Mouse (Mus musculus): ENCODE results near the gene Anxa3.

Gene Anxa3

GRCm38 (mm10) chr5:96847986-96848385, 54.8 kb downstream of the Anxa3 start:
- DNase-seq (ENCODE audit: low spot score) = no peak

- no peak for DNase-seq (ENCODE audit: low spot score)
Measured at GRCm38 (mm10) chr5:96848386-96848785, 55.2 kb downstream of the Anxa3 start.

GRCm38 (mm10) chr5:96849232-96849631, 56.1 kb downstream of the Anxa3 start:
- DNase-seq (ENCODE audit: low spot score) = no peak

- no peak for DNase-seq (ENCODE audit: low spot score)
Measured at GRCm38 (mm10) chr5:96853451-96853850, 60.3 kb downstream of the Anxa3 start.

- DNase-seq (ENCODE audit: low spot score) = no peak
Measured at GRCm38 (mm10) chr5:96854350-96854749, 61.2 kb downstream of the Anxa3 start.

- DNase-seq (ENCODE audit: low spot score) = no peak
Measured at GRCm38 (mm10) chr5:96859938-96860337, 66.8 kb downstream of the Anxa3 start.

- DNase-seq (ENCODE audit: low spot score) = no peak
Measured at GRCm38 (mm10) chr5:96867171-96867570, 74.0 kb downstream of the Anxa3 start.

- no peak for DNase-seq (ENCODE audit: low spot score)
Measured at GRCm38 (mm10) chr5:96868893-96869292, 75.8 kb downstream of the Anxa3 start.

- DNase-seq (ENCODE audit: low spot score) = no peak
Measured at GRCm38 (mm10) chr5:96870996-96871395, 77.9 kb downstream of the Anxa3 start.

GRCm38 (mm10) chr5:96878178-96878577, 85.0 kb downstream of the Anxa3 start:
- no peak for DNase-seq (ENCODE audit: low spot score)

GRCm38 (mm10) chr5:96878851-96879540, 85.9 kb downstream of the Anxa3 start:
- DNase-seq (ENCODE audit: low spot score) = no peak

- DNase-seq (ENCODE audit: low spot score) = no peak
Measured at GRCm38 (mm10) chr5:96880231-96880630, 87.1 kb downstream of the Anxa3 start.

- no peak for DNase-seq (ENCODE audit: low spot score)
Measured at GRCm38 (mm10) chr5:96881118-96881517, 88.0 kb downstream of the Anxa3 start.

GRCm38 (mm10) chr5:96881613-96882012, 88.5 kb downstream of the Anxa3 start:
- no peak for DNase-seq (ENCODE audit: low spot score)

- DNase-seq (ENCODE audit: low spot score) = no peak
Measured at GRCm38 (mm10) chr5:96885202-96885601, 92.1 kb downstream of the Anxa3 start.

GRCm38 (mm10) chr5:96888396-96888795, 95.3 kb downstream of the Anxa3 start:
- no peak for DNase-seq (ENCODE audit: low spot score)

- DNase-seq (ENCODE audit: low spot score) = no peak
Measured at GRCm38 (mm10) chr5:96890367-96890766, 97.2 kb downstream of the Anxa3 start.
